Mouse (Mus musculus) midbrain, postnatal 0 days (tissue): ENCODE data around the gene Flt1. TPM values are rescaled to one million over a fixed set of nuclear protein-coding genes. Genes with fewer than 3 reads are reported as not detected.

ENCODE experiments used
- ATAC-seq: fragments of 200-750 bp; cut with Nextera tagmentation; 2 replicates; pipeline ENCODE4 v1.8.0; 2017; ENCODE audit warnings: moderate number of reproducible peaks, mild to moderate bottlenecking, moderate TSS enrichment, moderate library complexity; ENCODE audit not compliant: low FRiP score
- DNase-seq: peaks from one replicate; pipeline ENCODE4 v3.0.0-alpha.2; 2015; ENCODE audit warnings: low spot score
- H3K27ac ChIP-seq: fragments of 300-500 bp; sonication (generic); 2 replicates; pipeline ENCODE4 v1.5.1; 2014; ENCODE audit warnings: low read depth, mild to moderate bottlenecking, low read length, mixed read lengths
- H3K27me3 ChIP-seq: fragments of 300-500 bp; sonication (generic); 2 replicates; pipeline ENCODE4 v1.6.1; 2014; ENCODE audit warnings: low read length, control low read depth, mixed read lengths; ENCODE audit not compliant: insufficient read depth
- H3K36me3 ChIP-seq: fragments of 300-500 bp; sonication (generic); 2 replicates; pipeline ENCODE4 v1.6.1; 2014; ENCODE audit warnings: low read length, control low read depth, mixed read lengths; ENCODE audit not compliant: insufficient read depth
- H3K4me1 ChIP-seq: fragments of 300-500 bp; sonication (generic); 2 replicates; pipeline ENCODE4 v1.6.1; 2014; ENCODE audit warnings: mild to moderate bottlenecking, control low read depth, antibody characterized with exemption, low read length, mixed read lengths; ENCODE audit not compliant: insufficient read depth
- H3K4me2 ChIP-seq: fragments of 300-500 bp; sonication (generic); 2 replicates; pipeline ENCODE4 v1.6.1; 2014; ENCODE audit warnings: low read depth, mild to moderate bottlenecking, low read length, mixed read lengths; ENCODE audit not compliant: poor library complexity, severe bottlenecking
- H3K4me3 ChIP-seq: fragments of 300-500 bp; sonication (generic); 2 replicates; pipeline ENCODE4 v1.5.1; 2014; ENCODE audit warnings: low read depth, mild to moderate bottlenecking, low read length, moderate library complexity
- H3K9ac ChIP-seq: fragments of 300-500 bp; sonication (generic); replicated peaks from 2 replicates; pipeline ENCODE4 v1.6.1; 2014; ENCODE audit warnings: mild to moderate bottlenecking, low read length, moderate library complexity, mixed read lengths; ENCODE audit not compliant: poor library complexity, severe bottlenecking
- H3K9me3 ChIP-seq: fragments of 300-500 bp; sonication (generic); 2 replicates; pipeline ENCODE4 v1.6.1; 2016; ENCODE audit warnings: low read length, control low read depth
- CTCF ChIP-seq: IDR thresholded peaks from 2 replicates; pipeline ENCODE4 v1.5.1; 2016; ENCODE audit warnings: antibody characterized with exemption, mild to moderate bottlenecking
- WGBS: fragments of 180-500 bp; shearing (Covaris S2); extraction: QIAGEN DNeasy Blood & Tissue Kit; methylation state at CpG from one replicate; pipeline ENCODE4 v1.1.7; 2014; 5-methylcytosine and 5-hydroxymethylcytosine counted together
- polyA plus RNA-seq: library from polyadenylated mRNA; unstranded; fragments of >200 nt; fragmentation: Nextera tagmentation; extraction: Ambion mirVana; gene quantifications from 2 replicates; pipeline ENCODE4 v1.2.1, GENCODE M21; 2015
- total RNA-seq: library from RNA; depleted of rRNA; stranded (reverse); fragments of >200 nt; gene quantifications from 2 replicates; pipeline ENCODE4 v1.2.3, GENCODE M21; 2014

The Flt1 gene
- total and polyA plus RNA-seq, 2 experiments from 2014 or later: 9.0 to 15.2 TPM

GRCm38 (mm10) chr5:147744900-147745653 is 19.3 kb upstream of the Flt1 start:
- H3K4me1 ChIP-seq: no peaks in the 10 kb centered on the region; the same call in none of the 2 replicates
- peaks cover 13% of the 10 kb centered on the region for H3K27me3 ChIP-seq
- 89% methylated on average over 21 of the region's 21 CpGs for WGBS
- H3K9ac ChIP-seq: no peak overlapping the region
- no peak for TF ChIP-seq CTCF
- no peak overlapping the region for H3K4me3 ChIP-seq
- no peak overlapping the region for H3K4me2 ChIP-seq
- no peaks in the 10 kb centered on the region for H3K36me3 ChIP-seq
- ATAC-seq (no peak), DNase-seq (no peak)
- no peak overlapping the region for H3K27ac ChIP-seq
- H3K9me3 ChIP-seq: no peaks in the 10 kb centered on the region

- H3K27ac ChIP-seq: no peak overlapping the region
- no peaks in the 10 kb centered on the region for H3K27me3 ChIP-seq
- DNase-seq (no peak), ATAC-seq (no peak)
- H3K9me3 ChIP-seq: no peaks in the 10 kb centered on the region
- H3K9ac ChIP-seq: no peak overlapping the region
- no peaks in the 10 kb centered on the region for H3K36me3 ChIP-seq
- no peak overlapping the region for H3K4me2 ChIP-seq
- H3K4me3 ChIP-seq: no peak overlapping the region
- no peaks in the 10 kb centered on the region for H3K4me1 ChIP-seq
- TF ChIP-seq CTCF: no peak
- 88% methylated on average over 9 of the region's 9 CpGs for WGBS
Observed at GRCm38 (mm10) chr5:147742468-147743111, 16.8 kb upstream of the Flt1 start.

GRCm38 (mm10) chr5:147736766-147737280 is 11.0 kb upstream of the Flt1 start:
- H3K4me1 ChIP-seq: no peaks in the 10 kb centered on the region
- no peak overlapping the region for H3K4me3 ChIP-seq
- H3K27me3 ChIP-seq: no peaks in the 10 kb centered on the region
- no peak overlapping the region for H3K27ac ChIP-seq
- no peak for DNase-seq
- WGBS: 77% methylated on average over 8 of the region's 8 CpGs
- no peak overlapping the region for H3K4me2 ChIP-seq
- no peaks in the 10 kb centered on the region for H3K36me3 ChIP-seq
- ATAC-seq: no peak
- no peaks in the 10 kb centered on the region for H3K9me3 ChIP-seq
- TF ChIP-seq CTCF: no peak
- no peak overlapping the region for H3K9ac ChIP-seq

GRCm38 (mm10) chr5:147733682-147734081 is 7.9 kb upstream of the Flt1 start:
- WGBS: 94% methylated on average over 1 of the region's 1 CpGs
- no peak for DNase-seq
- Histone ChIP-seq H3K9ac (no peak overlapping the region), H3K4me3 (no peak overlapping the region), H3K36me3 (no peaks in the 10 kb centered on the region), H3K27me3 (peaks cover 10% of the 10 kb centered on the region), H3K9me3 (no peaks in the 10 kb centered on the region), H3K4me2 (no peak overlapping the region), H3K4me1 (no peaks in the 10 kb centered on the region), H3K27ac (no peak overlapping the region)
- no peak for ATAC-seq
- peak; percentile 62 for TF ChIP-seq CTCF

GRCm38 (mm10) chr5:147732926-147733325 is 7.1 kb upstream of the Flt1 start:
- 88% methylated on average over 5 of the region's 5 CpGs for WGBS
- DNase-seq (no peak), ATAC-seq (no peak)
- Histone ChIP-seq H3K27ac (no peak overlapping the region), H3K9ac (no peak overlapping the region), H3K9me3 (no peaks in the 10 kb centered on the region), H3K27me3 (peaks cover 17% of the 10 kb centered on the region), H3K4me2 (no peak overlapping the region), H3K4me3 (no peak overlapping the region), H3K4me1 (no peaks in the 10 kb centered on the region), H3K36me3 (no peaks in the 10 kb centered on the region)
- no peak for TF ChIP-seq CTCF

GRCm38 (mm10) chr5:147727481-147727880 is 1.7 kb upstream of the Flt1 start:
- TF ChIP-seq CTCF: no peak
- ATAC-seq: no peak
- no peak overlapping the region for H3K4me3 ChIP-seq
- 18% methylated on average over 12 of the region's 12 CpGs for WGBS
- no peak overlapping the region for H3K27ac ChIP-seq
- no peak overlapping the region for H3K4me2 ChIP-seq
- no peaks in the 10 kb centered on the region for H3K36me3 ChIP-seq
- H3K4me1 ChIP-seq: peaks cover 3% of the 10 kb centered on the region; the same call in 1 of the 2 replicates
- H3K9ac ChIP-seq: no peak overlapping the region
- peaks cover 58% of the 10 kb centered on the region for H3K27me3 ChIP-seq
- no peak for DNase-seq
- no peaks in the 10 kb centered on the region for H3K9me3 ChIP-seq
